Mouse (Mus musculus) c-Kit-positive CD71-negative TER-119-negative erythroid progenitor cells, embryonic 14.5 days (primary cell): ENCODE measurements around the gene Cmss1.

ENCODE experiments used
- DNase-seq: peaks from one replicate; pipeline ENCODE4 v3.0.0-alpha.2; 2013; ENCODE audit warnings: low read depth

Cmss1 gene

DNA sequence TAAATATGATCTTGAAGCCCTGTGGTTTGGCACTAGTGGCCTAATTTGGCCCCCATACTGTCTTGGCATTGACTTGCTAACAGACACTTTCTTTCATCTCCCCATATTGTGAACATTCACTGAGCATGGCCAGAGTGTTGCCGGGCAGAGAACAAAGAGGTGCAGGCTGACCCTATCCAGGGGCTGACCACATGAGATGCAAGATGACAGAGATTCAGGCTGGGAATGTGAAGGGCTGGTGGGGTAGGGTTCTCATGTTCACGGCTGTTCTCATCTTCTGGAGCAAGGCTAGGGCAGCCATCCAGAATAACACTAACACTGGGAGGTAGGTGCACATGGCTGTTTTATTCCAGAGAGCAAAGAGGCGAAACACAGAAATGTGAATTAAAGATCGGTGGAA lies 92.3 kb downstream of the Cmss1 start:
- no peak for DNase-seq

GRCm38 (mm10) chr16:57513562-57513961 lies 93.1 kb downstream of the Cmss1 start:
- no peak for DNase-seq

DNA sequence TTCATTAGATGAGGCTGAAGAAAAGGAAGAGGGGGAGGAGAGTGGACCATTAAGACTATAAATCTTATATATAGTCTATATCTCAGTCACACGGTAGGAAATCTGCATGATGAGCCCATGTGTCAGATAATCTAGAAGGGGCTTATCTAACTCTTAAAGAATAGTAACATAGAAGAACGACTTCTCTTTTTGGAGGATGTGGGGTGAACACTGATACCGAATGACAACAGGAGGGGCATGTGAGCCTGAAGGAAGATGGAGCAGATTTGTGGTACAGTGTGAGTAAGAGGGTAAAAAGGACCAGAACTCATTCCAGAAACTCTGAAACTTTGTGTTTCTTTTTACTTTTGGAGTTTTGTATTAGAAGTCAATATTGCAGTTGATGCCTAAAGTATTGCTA lies 97.6 kb downstream of the Cmss1 start:
- DNase-seq = no peak

DNA sequence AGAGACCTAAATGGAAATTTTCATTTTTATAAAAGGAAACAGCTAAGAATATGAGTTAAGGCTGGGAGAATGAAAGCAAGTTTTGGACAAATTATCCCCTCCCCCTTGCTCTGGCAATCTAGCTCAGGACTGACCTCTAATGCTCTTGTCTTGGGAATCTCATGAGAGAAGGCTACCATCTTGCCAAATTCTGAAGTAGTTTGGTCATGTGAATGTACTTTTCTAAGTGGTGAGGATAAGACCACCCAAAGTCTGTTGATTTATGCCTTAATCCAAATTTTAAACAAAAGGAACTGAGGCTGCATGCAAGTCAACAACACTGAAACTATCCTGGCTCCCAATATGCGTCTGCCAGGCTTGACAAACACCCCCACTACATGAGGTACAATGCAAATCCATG lies 98.3 kb downstream of the Cmss1 start:
- DNase-seq = no peak

- DNase-seq = no peak
Measured at GRCm38 (mm10) chr16:57506133-57506532, 100.5 kb downstream of the Cmss1 start.

- no peak for DNase-seq
Measured at GRCm38 (mm10) chr16:57504728-57505127, 101.9 kb downstream of the Cmss1 start.

DNA sequence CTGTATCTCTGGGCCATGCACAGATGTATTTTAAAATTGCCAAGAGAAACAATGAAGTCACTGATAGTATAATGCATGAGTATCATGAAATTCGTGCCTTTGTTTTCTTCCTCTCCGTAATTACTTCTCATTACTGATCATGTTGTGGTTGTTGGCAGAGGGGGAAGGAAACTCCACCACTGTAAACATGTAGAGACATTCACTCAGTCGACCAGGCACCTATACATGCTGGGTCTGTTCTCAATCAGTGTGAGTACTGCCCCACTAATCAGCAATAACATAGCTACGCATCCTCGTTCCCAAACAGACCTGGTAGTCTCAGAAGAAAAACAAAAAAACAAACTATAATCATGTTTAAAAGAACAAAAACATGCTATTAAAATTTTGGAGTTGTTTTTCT lies 103.9 kb downstream of the Cmss1 start:
- no peak for DNase-seq

GRCm38 (mm10) chr16:57502230-57502629 lies 104.4 kb downstream of the Cmss1 start:
- DNase-seq = no peak

GRCm38 (mm10) chr16:57500851-57501250 lies 105.8 kb downstream of the Cmss1 start:
- peak; percentile 6 for DNase-seq

GRCm38 (mm10) chr16:57496437-57497173 lies 110.1 kb downstream of the Cmss1 start:
- no peak for DNase-seq

DNA sequence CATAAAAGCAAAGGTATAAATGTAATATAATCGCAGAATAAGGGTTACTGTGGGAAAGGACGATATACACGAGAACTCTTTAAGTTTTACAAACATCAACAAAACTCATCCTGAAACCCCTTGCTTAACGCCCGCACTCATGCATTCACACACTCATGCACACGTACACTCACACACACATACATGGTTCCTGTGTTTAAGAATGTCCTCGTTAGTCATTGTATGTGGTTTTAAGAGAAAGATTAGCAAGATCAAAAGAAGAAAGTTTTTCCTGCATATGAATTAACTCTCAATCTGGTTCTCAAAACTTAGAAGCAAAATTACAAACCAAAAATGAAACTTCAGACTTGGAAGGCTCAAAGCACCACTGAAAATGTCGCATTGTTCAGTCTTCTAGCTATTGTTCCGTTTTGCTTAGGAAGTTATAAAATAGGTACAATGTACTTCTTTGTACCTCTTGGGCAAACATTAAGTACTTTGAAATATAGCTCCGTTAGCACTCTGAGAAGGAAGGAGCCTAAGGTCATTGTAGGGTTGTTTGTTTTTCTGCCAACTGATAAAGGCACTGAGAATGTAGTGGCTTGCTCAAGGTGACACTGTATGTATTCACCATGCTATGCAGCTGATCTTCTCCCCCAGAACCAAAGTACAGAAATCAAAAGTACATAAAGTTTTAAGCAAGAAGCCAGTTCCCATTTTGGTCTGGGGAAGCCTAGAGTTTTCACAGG lies 111.0 kb downstream of the Cmss1 start:
- no peak for DNase-seq

DNA sequence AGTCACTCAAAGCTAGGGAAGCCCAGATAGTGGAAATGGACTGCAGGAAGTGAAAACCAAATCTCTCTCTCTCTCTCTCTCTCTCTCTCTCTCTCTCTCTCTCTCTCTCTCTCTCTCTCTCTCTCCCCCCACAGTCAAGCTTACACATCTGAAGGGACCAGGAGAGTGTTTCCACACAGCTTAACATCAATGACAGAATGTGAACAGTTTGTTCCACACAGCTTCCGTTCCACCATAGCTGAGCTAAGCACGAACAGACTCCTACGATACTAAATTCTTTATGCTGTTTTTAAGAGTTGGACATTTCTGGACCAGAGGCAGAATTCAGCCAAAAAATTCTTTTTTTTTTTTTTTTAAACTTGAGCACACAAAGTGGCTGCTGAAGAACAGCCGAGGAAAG lies 114.8 kb downstream of the Cmss1 start:
- DNase-seq = no peak

GRCm38 (mm10) chr16:57490691-57491090 lies 116.0 kb downstream of the Cmss1 start:
- no peak for DNase-seq

DNA sequence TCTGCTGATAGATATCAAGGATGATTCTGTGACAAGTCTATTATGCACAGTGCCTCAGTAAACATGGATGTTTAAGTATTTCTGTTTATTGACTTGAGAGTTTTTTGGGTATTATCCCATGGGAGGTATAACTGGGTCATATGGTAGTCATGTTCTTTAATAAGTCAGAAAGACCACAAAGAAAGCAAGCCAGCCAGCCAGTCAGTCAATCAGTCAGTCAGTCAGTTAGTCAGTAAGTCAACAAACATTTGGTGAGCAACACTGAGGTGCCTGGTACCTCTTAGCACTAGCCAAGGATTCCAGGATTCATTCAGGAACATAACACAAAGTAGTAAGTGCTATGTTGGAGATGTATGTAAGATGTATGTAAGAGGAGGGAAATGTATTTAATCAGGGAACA lies 118.0 kb downstream of the Cmss1 start:
- DNase-seq = no peak

- no peak for DNase-seq
Measured at GRCm38 (mm10) chr16:57486266-57486665, 120.4 kb downstream of the Cmss1 start.

DNA sequence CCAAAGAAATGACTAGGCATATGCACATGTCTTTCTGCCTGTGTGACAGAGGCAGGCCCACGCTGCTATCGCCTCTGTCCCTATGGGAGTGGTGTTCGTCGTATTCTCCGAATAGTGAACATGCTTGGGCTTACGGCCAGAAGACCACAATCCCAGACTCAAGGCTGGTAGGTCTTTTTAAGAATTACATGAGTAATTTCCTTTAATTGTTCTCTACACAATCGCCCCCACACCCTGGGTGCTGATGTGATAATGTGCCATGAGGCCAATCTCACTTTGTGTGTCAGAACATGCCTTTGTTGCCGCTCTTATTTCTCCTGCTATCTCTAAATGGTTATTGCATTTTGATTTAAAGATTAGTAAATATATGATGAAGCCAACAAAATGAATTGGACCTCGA lies 121.4 kb downstream of the Cmss1 start:
- DNase-seq = no peak

DNA sequence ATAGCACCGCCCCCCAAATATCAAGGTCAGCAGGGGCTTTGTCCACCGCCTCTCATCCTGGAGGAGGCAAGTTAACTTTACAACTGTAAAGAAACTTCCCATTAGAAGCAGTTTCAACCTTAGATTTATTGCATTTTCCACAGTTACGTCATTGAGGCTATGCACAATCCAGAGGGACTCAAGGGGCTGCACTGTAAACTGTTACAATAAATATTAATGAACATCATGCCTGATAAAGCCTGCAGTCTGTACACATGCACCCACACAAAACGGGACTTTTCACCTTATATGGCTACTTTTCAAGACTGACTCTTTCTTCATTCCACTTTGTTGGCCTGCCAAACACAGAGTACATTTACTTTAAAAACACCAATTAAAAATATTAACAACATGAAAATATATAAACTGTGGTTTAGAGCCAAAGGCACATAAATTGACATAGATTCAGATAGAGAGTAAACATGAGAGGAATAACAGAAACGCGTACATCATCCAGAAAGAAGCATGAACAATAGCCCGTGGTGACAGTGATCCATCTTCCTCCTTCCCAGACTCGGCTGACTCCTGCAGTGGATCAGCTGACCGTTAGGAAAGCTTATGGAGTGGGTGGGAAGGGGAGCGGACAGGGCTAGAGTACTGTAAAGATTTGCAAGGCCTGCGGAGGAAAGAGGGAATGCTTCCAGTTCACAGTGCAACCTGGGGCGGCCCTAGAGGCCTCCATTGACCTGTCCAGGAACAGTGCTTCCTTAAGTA lies 122.4 kb downstream of the Cmss1 start:
- no peak for DNase-seq

GRCm38 (mm10) chr16:57483503-57483902 lies 123.2 kb downstream of the Cmss1 start:
- DNase-seq = no peak

DNA sequence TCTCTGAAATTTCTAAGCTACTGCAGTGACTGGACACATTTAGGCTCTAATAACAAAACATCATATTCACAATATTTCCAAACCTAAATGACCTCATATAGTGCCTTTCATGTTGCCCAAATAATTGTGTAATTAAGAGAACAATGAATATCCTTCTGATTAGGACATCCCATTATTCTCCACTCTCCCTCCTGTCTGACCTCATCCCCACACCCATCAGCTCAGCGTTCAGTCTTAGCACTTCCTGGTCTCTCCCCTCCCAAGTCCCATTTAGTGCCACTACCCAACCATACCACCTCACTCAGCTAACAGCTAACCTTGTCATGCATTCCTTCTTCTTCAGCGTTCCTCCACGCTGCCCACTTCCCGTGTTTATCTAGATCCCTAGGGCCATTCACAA lies 123.8 kb downstream of the Cmss1 start:
- DNase-seq = no peak

DNA sequence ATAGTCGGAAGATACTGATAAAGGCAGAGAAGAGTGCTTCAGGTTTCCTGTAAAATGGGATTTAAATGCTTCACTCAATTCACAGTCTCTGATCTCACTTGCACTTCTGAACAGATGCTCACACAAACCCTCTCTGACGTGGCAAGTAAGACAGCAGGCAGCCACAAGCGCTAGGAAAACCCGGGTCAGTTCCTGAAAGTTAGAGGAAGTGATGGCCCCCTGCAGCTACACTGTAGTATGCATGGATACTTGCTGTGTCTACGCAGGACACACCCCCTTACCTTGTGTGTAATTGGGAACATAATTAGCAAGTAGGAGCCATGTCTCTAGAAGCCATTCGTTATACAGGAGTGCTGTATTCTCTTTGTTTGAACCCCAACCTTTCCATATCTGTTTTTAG lies 124.4 kb downstream of the Cmss1 start:
- DNase-seq = peak; percentile 24

GRCm38 (mm10) chr16:57479776-57480175 lies 126.9 kb downstream of the Cmss1 start:
- DNase-seq = no peak

DNA sequence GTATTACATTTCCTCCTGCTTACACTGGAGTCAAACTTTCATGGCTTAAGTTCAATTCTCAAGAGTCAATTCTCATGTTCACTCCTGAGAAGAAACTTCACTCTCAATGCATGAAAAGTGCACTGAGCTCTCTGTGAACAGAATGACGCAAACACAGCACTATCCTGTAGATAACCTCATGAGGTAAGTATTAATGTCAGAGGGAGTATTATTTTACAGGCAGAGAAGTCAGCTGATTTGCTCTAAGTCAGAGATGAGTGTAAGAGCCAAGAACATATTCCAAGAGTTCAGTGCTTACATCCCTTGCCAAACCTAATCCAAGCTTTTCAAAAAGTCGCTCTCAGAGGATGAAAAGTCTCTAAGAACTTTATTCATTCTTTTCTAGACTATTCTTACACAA lies 128.2 kb downstream of the Cmss1 start:
- DNase-seq = no peak
